Mouse (Mus musculus) CH12F3 (cell line): Measurements from ENCODE around the gene Helz2.

ENCODE experiments used
- in situ Hi-C: fragments of 300-500 bp; cut with MboI; formaldehyde crosslinking; loops from 2 replicates; pipeline ENCODE4 v1.14.3; 2020; ENCODE audit warnings: low sequenced_read_pairs

Helz2 gene

DNA sequence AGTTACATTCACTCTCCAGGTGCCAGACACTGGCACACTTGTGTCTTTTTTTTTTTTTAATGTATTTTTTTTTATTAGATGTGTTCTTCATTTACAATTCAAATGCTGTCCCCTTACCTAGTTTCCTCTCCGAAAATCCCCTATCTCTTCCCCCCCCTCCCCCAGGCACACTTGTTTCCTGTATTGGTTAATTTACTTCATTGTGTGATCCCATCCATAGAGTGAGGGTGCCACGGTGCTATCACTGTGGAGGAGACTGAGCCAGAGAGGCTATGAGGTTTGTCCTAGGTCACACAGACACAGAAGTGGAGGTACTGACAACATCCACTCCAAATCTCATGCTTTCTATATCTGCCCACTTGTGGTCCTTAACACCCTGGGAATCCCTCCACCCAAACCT is 3.0 kb downstream of the Helz2 start:
- in situ Hi-C loops: no loop called here

DNA sequence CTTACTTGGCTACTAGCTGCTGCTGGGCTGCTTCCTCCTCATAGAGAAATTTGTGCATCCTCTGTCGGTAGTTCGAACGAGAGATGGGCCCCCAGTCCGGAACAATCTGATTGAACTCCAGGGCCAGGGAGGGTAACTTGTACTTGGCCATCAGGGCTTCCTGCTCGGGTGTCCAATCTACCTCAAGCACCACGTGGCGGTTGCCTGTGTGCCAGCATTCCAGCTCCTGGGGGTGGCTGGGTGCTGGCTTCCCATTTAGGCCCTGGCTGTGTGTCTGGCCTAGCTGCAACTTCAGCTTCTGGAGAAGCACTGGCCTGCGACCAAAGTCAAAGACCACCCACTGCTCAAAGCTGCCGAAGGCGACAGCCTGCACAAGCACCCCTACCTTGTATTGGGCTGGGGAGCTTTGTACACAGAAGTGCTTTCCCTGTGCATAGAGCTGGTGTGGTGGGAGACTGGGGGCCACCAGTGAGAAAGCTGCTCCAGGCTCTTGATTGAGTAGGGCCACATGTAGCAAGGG is 3.7 kb downstream of the Helz2 start:
- in situ Hi-C loops: no loop called here

DNA sequence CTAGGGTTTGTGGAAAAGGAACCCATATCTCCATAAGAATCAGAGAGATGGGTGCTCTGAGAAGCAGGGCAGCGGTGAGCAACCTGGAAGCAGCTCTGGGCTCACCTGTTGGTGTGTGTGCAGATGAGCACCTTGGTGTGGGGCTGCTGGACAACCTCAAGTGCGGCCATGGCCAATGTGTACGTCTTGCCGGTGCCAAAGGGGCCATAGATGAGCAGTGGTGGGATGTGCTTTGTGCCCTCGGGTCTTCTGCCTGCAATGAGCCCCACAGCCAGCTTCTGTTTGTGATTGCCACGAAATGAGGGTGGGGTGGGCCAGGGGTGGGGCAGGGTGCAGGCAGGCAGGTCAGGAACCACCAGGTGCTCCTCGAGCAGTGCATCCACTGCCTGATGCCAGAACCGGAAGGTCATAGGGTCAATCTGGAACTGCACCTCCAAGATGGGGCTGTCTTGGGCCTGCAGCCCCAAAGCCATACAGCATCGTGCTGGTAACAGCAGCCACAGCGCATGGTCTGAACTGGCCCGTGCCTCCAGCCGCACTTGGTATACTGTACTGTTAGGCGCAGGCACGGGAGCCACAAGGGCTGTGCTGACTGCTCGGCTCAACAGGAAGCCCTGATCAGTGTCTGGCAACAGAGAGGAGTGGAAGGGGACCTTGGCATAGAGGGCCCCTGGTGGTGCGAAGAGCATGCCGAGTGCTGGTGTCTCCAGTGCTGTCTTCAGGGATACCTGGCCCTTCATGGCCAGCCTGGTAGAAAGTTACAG is 4.4 kb downstream of the Helz2 start:
- in situ Hi-C loops: no loop called here

DNA sequence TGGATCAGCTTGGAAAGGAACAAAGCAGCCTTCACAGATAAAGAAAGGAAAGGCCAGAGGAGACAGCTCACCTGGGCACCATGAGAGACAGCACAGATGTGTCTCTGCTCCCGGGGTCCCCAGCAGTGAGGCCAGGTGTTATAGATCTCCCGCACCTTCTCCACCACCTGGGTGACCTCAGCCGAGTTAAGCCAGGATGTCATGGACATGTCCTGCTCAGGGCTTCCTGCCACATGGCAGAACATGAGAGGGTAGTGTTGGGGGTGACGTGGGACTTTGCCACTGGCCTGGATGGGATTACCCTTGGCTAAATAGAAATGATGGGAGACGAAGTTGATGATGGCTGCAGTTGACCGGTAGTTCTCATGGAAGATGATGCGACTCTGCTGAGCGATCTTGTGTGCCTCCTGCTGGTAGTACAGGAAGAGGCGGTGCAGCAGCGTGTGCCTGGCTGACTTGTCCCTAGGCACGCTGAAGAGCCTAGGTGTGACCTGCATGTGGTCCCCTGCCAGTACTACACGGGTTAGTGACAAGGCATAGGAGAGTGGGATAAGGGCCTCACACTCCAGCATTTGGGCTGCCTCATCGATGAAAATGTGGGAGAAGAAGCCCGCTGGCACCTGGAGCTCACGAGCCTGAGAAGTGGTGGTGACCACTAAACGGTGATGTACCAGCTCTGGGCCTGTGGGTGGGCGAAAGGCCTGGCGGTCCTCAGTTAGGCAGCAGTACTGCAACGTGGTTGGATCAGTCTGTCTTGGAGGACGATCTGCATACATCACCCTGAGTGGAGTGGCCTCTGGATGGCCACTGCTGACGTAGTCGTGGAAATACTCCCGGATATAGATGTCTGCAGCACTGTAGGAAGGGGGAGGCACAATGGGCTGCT is 5.9 kb downstream of the Helz2 start:
- in situ Hi-C loops: no loop called here

DNA sequence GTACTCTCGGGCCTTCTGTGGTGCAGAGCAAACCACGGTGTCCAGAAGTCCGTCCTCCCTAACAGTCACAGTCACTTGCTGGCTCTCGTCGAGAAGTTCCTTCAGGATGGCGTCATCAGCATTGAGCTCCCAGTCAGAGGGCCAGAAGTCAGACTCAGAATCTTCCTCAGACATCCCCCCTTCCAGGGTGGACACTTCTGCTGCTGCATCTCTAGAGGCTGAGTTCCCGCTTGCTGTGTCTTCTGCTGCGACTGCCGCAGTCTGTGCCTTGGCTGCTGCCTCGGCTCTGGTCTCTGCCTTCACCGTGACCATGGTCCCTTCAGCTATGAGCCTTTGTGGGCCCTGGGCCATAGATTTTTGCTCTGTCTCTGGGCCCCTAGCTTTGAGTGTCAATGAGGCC is 7.1 kb downstream of the Helz2 start:
- in situ Hi-C loops: no loop called here

DNA sequence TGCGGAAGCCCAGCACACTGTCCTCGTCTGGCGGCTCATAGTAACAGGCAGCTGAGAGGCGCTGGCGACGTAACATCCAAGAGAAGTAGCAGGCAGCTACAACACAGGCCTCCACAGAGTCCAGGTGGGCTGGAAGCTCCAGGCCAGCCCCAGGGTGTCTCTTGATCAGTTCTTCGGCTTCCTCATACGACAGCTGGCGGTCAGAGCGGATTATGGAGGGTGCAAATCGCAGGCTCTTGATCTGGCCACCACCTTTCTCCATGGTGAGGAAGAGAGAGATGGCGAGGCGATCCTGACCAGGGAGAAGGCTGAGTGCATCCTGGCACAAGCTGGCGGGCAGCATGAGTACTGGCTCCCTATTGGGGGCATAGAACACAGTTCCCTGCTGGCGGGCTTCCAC is 8.4 kb downstream of the Helz2 start:
- in situ Hi-C loops: no loop called here

DNA sequence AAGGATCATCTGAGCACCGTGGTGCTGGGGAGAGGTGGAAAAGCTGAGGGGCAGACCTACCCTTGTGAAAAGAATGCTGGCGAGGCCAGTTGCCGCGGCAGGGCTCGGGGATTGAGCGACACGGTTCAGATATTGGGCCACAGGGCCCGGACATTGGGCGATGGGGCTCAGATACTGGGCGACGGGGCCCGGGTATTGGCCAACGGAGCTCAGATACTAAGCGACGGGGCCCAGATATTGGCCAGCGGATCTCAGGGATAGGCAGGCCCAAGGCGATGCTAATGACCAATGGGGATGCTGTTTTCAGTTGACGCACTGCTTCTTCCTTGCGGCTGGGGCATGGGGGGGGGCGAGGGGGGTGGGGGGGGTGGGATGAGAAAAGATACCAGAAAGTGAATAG is 10.7 kb downstream of the Helz2 start:
- in situ Hi-C loops: no loop called here

DNA sequence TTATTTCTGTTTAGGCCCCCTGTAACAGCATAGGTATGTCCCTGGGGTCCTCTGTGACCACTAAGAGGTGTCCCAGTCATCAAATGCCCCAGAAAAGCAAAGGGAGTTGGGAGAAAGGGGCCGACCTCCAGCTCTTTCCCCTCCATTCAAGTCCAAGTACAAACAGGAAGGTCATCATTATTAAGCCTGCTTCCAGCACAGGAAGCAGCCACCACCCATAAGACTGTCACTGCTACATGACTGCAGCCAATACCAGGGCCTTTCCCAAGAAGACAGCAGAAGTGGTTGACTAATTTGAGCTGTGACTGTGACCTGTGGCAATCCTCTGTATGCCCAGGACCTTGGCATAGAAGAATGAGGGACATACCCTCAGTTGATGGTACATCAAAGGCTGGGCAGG is 13.5 kb downstream of the Helz2 start:
- in situ Hi-C loops: no loop called here

DNA sequence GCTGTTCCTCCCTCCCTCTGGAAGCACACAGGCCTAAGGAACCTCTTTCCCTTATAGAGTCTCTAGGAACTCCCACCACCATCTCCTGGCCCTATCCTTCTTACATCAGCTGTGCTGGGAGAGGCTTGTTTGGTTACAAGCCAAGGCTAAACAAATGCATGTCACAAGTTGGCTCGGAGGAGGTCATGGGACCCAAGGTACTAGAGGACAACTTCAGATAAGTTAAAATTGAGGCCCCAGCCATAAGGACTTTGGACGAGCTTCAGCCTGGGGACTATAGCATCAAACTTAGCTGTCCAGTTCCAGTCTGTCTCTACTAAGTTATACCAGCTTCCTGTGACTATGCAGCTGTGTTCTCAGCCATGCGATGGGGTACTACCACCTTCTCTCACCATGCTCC is 14.7 kb downstream of the Helz2 start:
- in situ Hi-C loops: no loop called here

DNA sequence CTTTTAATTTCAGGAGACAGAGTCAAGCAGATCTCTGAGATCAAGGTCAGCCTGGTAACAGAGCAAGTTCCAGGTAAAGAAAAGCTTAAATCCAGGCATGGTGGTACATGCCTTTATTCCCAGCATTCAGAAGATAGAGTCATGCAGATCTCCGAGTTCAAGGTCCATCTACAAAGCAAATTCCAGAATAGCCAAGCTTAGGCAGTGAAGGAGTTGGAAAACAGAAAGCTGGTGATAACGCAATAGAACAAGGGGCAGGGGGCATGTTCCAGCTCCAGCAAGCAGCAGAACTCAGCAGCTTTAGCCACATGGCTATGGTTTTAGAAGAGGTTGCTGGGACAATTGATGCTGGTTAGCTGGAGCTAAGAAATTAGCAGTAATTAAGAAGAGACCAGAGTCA is 16.8 kb downstream of the Helz2 start:
- in situ Hi-C loops: no loop called here

DNA sequence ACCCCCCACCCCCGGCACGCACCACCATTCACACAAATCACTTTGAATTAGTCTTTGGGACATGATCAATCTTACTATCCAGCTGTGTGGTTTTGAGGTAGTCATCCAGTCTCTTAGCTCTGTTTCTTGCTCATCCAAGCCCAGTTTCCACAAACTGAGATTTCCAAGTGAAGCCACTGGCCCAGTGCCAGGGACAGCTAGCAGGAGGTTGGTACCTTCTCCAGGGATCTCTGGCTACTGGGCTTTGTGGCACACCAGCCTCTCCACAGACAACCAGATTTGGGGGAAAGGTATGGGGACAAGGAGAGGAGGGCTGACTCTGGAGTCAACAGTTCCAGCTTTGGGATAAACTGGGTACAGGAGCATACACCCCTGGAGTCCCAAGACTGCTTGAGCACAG is 21.5 kb downstream of the Helz2 start:
- in situ Hi-C loops: no loop called here

DNA sequence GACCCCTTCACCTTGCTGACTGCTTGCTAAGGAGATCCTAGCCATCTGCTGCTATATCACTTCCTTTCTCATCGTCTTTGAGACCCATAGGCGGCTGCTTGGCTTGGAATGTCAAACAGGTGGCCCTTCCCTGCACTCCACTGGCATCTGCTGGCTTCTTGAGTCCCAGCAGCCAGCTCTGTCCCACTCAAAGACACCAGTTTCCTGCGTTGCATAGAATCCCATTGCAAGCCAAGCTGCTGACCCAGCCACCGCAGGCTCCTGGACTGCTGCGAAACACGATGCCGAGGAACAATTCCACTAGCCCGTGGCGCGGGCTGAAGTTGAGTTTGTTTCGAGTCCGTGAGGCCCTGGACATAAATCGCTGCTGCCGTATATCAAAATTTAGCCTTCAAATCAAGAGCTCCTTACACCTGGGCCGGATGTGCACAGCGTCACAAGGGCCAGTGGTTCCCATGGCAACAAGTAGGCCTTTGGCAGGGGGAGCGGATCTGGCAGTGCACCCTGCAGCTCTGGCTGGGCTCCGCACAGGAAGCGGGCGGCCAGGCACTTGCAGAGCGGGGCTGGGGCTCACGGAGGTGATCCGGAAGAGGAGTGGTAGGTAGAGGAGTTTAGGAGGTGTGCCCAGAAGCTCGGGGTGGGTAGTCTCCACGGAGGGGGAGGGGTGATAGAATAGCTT is 22.1 kb downstream of the Helz2 start, which contains the start of gene Fndc11:
TSS of gene Fndc11 (plus strand) at position 476 of the 679 bp plus-strand sequence.
- in situ Hi-C loops: no loop called here

DNA sequence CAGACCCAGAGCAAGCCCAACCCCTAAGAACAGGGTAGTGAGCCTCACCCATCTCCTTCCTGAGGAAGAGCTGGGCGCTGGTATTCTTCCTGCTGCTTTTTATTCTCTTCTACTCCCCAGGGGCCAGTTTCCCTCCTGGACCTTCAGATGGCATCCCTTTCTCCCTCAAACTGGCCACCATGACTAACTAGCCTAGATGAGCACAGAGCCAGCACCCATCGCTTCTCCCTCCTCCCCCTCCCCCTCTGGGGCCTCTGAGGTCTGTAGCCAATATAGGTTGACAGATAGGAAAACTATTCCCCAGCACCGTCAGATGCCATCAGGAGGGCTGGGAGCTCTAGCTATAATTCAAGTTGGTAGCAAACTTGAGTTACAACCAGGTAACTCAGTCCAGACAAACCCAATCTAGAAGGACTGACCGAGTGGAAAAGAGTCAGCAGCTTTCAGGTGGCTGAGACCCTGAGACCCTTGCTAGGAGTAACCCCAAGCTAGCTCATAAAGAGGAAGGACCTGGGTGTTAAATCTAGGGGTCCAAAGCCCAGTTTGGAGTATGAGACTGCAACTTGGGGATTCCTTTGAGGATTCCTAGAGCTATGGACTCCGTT is 22.8 kb downstream of the Helz2 start:
- in situ Hi-C loops: no loop called here

DNA sequence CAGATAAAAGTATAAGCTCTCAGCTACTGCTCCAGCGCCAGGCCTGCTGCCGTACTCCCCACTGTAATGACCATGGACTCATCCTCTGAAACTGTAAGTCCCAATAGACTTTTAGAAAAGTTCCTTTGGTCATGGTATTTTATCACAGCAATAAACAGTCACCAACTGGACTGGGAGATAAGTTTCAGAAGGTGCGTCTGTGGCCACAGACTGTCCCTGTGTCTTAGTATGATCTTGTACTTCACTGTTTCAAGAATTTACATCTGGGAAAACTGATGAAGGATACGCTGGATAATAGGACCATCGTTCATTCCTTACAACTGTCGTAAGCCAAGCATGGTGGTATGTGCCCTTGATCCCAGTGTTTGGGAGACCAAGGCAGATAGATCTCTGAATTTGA is 25.8 kb downstream of the Helz2 start:
- in situ Hi-C loops: no loop called here

DNA sequence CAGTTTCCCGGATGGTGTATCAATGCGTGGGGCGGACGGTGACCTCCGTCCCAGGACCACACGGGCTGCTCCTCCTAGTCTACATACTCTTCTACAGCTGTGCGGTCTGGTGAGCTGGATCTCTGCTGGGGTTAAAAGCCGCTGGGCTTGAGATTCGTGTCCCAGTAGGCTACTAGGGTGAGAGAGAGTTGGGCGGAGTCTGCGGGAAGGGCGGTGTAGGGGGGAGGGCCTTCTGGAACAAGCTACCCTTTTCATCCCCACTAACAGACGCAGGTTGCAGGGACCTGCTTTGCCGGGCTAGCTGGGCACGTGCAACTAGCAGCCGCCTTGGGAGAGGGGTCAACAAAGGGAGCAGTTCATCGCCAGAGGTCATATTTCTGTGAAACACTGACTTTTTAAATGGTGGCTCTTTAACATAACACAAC is 28.8 kb downstream of the Helz2 start, which contains the start of gene Srms:
TSS of gene Srms (minus strand) at position 165 of the 425 bp plus-strand sequence.
- in situ Hi-C loops: no loop called here

DNA sequence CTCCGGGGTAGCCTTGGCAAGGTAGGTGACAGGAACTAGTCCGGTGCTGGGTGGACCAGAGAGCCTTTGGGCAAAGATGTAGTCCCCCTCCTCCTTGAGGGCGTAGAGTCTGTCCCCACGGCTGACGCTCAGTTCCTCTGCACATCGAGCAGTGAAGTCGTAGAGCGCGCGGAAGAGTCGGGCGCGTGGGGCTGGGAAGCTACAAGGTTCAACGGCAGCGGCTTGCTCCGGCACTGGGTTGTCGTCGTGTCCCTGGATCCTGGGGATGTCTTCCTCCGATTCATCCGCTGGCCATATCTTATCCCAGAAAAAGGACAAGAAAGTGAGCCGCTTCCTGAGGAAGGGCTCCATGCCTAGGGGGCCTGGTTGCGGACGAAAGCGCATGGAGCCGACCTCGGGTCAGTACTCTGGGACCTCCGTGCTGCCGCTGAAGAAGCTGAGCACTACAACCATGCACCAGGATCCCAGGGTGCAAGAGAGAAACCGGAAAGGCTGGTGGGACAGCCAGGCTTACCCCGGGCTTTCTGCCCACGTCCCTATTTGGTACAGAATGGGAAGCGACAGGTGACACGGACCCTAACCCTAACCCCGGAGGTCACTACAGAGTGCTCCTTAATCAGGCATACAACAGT is 29.3 kb downstream of the Helz2 start:
- in situ Hi-C loops: no loop called here

DNA sequence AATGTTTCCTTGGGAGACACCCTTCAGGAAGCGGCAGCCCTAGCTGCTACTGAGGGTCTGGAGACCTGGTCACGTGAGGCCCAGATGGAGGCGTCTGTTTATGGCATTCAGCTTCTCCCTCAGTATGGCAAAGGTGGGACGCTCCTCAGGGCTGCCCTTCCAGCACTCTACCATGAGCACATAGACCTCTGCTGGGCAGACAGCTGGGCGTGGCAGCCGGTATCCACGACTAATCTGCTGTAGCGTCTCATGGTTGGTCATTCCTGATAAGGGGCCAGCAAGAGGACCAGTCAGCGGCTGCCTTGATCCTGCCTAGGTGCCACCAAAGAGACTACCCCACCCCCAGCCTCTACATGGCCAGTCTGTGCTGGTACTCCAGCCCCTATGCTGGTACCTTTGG is 35.7 kb downstream of the Helz2 start:
- in situ Hi-C loops: no loop called here

DNA sequence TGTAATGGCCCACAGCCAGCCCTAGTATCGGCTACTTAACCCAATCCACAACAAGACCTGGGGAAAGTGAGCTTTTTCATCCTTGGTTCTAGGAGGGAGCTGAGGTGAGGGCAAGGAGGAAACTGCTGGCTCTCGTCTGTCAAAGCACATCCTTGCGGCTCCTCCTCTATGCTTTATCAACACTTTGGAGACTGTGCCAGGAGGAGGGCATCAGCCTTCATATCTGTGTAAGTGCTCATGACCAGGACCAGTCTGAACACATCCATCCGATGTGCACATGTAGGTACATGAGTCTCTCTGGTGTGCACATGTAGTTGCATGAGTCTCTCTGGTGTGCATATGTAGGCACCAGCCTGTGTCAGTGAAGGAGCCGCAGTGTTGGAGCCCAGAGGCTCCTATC is 36.1 kb downstream of the Helz2 start:
- in situ Hi-C loops: no loop called here

DNA sequence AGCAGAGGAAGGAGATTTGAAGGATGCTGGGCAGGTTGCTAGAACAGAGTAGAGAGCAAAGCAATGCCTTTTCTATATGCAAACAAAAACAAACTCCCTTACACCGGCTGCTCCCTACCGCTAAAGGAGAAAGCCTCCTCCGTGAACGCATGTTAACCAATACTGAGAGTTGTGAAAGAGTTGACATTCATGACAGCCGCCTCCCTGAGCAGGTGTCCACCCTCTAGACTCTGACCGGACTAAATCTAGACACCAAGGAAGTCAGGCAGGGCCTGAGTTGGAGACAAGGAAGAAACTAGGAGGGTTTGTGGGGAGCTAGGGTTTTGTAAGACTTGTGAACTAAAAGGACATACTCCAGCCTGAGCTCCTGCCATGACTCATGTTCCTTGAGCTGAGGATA is 38.9 kb downstream of the Helz2 start:
- in situ Hi-C loops: no loop called here

DNA sequence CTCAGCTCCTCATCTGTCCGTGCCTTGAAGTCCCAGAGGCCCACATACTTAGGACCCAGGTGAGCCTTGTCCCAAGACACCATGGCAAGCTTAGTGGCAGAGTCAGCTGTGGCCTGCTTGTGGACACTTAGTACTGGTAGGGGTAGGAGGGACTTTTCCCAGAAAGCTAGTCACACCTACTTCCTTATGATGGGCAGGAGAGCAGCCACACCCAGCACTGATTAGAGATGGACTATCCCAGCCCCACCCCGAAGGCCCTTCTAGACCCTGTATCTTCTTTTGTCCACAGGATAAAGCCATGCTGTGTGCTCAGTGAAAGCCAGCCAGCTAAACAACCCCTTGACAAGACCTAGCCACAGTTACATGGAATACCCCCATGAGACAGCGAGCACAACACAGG is 39.4 kb downstream of the Helz2 start, which contains the start of gene Ptk6:
TSS of gene Ptk6 (minus strand) at position 368 of the 400 bp plus-strand sequence.
- in situ Hi-C loops: no loop called here
